Mouse (Mus musculus) stomach, postnatal 0 days (tissue): Measurements from ENCODE around the gene Slc15a4. TPM values are rescaled to one million over a fixed set of nuclear protein-coding genes. Genes with fewer than 3 reads are reported as not detected.

Experiments
- ATAC-seq: fragments of 200-750 bp; cut with Nextera tagmentation; 2 replicates; pipeline ENCODE4 v1.8.0; 2017; ENCODE audit not compliant: low FRiP score, low TSS enrichment
- DNase-seq: peaks from one replicate; pipeline ENCODE4 v3.0.0-alpha.2; 2016; ENCODE audit warnings: low spot score
- H3K27ac ChIP-seq: fragments of 300-500 bp; sonication (generic); replicated peaks from 2 replicates; pipeline ENCODE4 v1.5.1; 2014; ENCODE audit warnings: mild to moderate bottlenecking, control low read depth
- H3K27me3 ChIP-seq: fragments of 300-500 bp; sonication (generic); 2 replicates; pipeline ENCODE4 v1.6.1; 2014; ENCODE audit warnings: low read length; ENCODE audit not compliant: control insufficient read depth, insufficient read depth
- H3K36me3 ChIP-seq: fragments of 300-500 bp; sonication (generic); 2 replicates; pipeline ENCODE4 v1.6.1; 2014; ENCODE audit warnings: low read length, mixed read lengths; ENCODE audit not compliant: control insufficient read depth, insufficient read depth
- H3K4me1 ChIP-seq: fragments of 300-500 bp; sonication (generic); replicated peaks from 2 replicates; pipeline ENCODE4 v1.6.1; 2014; ENCODE audit warnings: antibody characterized with exemption; ENCODE audit not compliant: control insufficient read depth, insufficient read depth
- H3K4me2 ChIP-seq: fragments of 300-500 bp; sonication (generic); replicated peaks from 2 replicates; pipeline ENCODE4 v1.6.1; 2014; ENCODE audit warnings: low read depth, mild to moderate bottlenecking, control low read depth, moderate library complexity
- H3K4me3 ChIP-seq: fragments of 300-500 bp; sonication (generic); 2 replicates; pipeline ENCODE4 v1.5.1; 2014; ENCODE audit warnings: low read depth, low read length, control low read depth
- H3K9ac ChIP-seq: fragments of 300-500 bp; sonication (generic); 2 replicates; pipeline ENCODE4 v1.6.1; 2014; ENCODE audit warnings: mild to moderate bottlenecking, low read length, control low read depth, mixed read lengths
- H3K9me3 ChIP-seq: fragments of 300-500 bp; sonication (generic); 2 replicates; pipeline ENCODE4 v1.6.1; 2016; ENCODE audit warnings: low read length; ENCODE audit not compliant: control insufficient read depth
- CTCF ChIP-seq: IDR thresholded peaks from 2 replicates; pipeline ENCODE4 v1.5.1; 2016; ENCODE audit warnings: antibody characterized with exemption, low read depth, mild to moderate bottlenecking, moderate library complexity
- EP300 ChIP-seq: optimal IDR thresholded peaks from 2 replicates; pipeline ENCODE3; 2016; ENCODE audit warnings: antibody characterized with exemption
- WGBS: fragments of 180-500 bp; shearing (Covaris S2); extraction: QIAGEN DNeasy Blood & Tissue Kit; methylation state at CpG from one replicate; pipeline ENCODE4 v1.1.7; 2014; 5-methylcytosine and 5-hydroxymethylcytosine counted together
- polyA plus RNA-seq: library from polyadenylated mRNA; unstranded; fragments of >200 nt; fragmentation: Nextera tagmentation; extraction: Ambion mirVana; gene quantifications from 2 replicates; pipeline ENCODE4 v1.2.1, GENCODE M21; 2015

Slc15a4 gene
- polyA plus RNA-seq, 1 experiment from 2014 or later: 10.6 TPM

DNA sequence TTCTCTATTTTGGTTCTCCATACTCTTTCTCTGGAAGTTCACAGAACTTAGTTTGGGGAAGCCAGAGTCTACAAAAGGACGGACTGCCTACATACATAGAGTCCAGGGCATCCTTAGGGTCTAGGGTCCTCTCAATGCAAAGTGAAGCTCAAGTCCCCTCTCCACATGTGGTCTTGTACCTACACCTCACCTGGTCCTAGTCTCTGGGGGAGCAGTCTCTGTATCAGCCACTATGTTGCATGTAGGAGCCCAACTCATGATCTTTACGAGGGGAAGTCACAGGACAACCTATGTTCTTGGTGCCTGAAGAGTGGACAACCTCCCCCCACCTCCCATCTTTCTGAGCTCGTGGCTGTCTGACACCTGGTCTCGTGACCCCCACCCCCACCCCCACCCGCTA is 1.0 kb downstream of the Slc15a4 start:
- no peak overlapping the region for H3K27ac ChIP-seq
- no peaks in the 10 kb centered on the region for H3K27me3 ChIP-seq
- DNase-seq: no peak
- no peaks in the 10 kb centered on the region for H3K36me3 ChIP-seq
- 14% methylated on average over 5 of the region's 5 CpGs for WGBS
- no peaks in the 10 kb centered on the region for H3K4me1 ChIP-seq
- H3K4me3 ChIP-seq: no peak overlapping the region
- H3K4me2 ChIP-seq: peak overlapping the region; percentile 61; the same call in 1 of the 2 replicates
- TF ChIP-seq CTCF (no peak), EP300 (no peak)
- H3K9me3 ChIP-seq: no peaks in the 10 kb centered on the region
- no peak for ATAC-seq
- H3K9ac ChIP-seq: no peak overlapping the region

DNA sequence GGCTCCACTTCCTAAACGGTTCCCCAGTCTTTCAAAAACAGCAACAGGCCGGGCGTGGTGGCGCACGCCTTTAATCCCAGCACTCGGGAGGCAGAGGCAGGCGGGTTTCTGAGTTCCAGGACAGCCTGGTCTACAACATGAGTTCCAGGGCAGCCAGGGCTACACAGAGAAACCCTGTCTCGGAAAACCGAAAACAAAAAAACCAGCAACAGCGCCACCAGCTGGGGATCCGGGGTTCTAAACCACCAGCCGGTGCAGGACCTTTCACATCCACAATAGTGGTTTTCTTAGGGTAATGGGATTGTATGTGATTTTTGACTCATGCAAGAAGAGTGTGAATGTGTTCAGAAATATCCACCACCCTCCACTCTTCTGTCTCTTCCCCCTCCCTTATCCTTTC is 5.5 kb downstream of the Slc15a4 start:
- no peak overlapping the region for H3K4me3 ChIP-seq
- H3K4me2 ChIP-seq: no peak overlapping the region
- H3K36me3 ChIP-seq: no peaks in the 10 kb centered on the region
- no peak overlapping the region for H3K27ac ChIP-seq
- DNase-seq (no peak), ATAC-seq (no peak)
- H3K4me1 ChIP-seq: no peaks in the 10 kb centered on the region
- WGBS: 87% methylated on average over 12 of the region's 12 CpGs
- H3K9me3 ChIP-seq: no peaks in the 10 kb centered on the region
- no peak overlapping the region for H3K9ac ChIP-seq
- H3K27me3 ChIP-seq: no peaks in the 10 kb centered on the region
- TF ChIP-seq CTCF (no peak), EP300 (no peak)

DNA sequence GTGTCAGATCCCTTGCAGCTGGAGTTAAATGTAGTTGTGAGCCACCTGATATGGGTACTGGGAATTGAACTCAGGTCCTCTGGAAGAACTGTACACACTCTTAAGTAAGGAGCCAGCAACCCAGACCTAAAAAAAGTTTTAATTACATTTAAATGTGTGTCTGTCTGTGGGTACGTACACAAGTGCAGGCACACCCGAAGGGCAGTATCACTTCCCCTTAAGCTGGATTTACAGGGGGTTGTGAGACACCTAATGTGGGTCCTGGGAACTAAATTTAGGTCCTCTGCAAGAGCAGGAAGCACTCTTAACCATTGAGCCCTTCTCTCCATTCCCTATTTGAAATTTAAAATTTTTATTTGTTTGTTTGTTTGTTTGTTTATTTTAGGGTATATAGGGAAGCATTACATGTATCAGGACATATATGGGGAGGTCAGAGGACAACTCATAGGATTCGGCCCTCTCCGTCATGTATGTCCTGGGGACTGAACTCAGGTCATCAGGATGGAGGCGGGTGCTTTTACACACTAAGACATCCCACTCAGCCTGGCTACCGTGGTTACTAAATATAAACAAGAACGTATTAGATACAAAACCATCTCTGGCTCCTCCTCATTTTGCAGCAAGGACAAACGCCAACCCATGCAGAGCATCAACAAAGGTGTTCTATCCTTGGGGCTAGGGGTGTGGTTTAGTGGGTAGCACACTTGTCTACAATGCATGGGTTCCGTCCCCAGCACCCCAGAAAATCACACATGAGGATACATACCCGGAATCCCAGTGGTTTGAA is 8.1 kb downstream of the Slc15a4 start:
- H3K9ac ChIP-seq: no peak overlapping the region
- H3K27ac ChIP-seq: no peak overlapping the region
- TF ChIP-seq CTCF (no peak), EP300 (no peak)
- H3K4me3 ChIP-seq: no peak overlapping the region
- no peaks in the 10 kb centered on the region for H3K27me3 ChIP-seq
- DNase-seq (no peak), ATAC-seq (no peak)
- no peak overlapping the region for H3K4me2 ChIP-seq
- WGBS: 68% methylated on average over 10 of the region's 10 CpGs
- no peaks in the 10 kb centered on the region for H3K9me3 ChIP-seq
- no peaks in the 10 kb centered on the region for H3K4me1 ChIP-seq
- no peaks in the 10 kb centered on the region for H3K36me3 ChIP-seq

DNA sequence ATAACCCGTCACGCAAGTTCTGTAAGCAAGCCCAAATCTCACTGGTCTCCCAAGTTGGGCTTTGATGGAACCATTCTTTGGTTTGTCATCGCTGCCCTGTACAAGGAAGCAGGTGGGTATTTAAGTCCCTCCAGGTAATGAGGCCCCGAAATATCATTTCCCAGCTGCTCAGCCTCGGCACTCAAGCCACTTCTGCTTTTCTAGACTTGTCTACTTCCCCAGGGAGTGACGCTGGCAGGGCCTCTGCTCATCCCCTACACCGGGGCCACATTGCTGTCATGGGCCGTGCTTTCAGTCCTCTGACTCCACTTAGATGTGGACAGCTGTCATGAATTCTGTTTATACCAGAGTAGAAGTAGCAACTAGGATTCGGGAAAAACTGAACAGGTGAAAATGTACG is 11.6 kb downstream of the Slc15a4 start:
- no peaks in the 10 kb centered on the region for H3K36me3 ChIP-seq
- H3K9ac ChIP-seq: no peak overlapping the region
- no peak overlapping the region for H3K4me3 ChIP-seq
- H3K27ac ChIP-seq: no peak overlapping the region
- WGBS: 75% methylated on average over 10 of the region's 10 CpGs
- no peaks in the 10 kb centered on the region for H3K9me3 ChIP-seq
- H3K4me2 ChIP-seq: no peak overlapping the region
- DNase-seq (no peak), ATAC-seq (no peak)
- no peak for TF ChIP-seq EP300
- TF ChIP-seq CTCF: no peak
- H3K4me1 ChIP-seq: peaks cover 4% of the 10 kb centered on the region; the same call in 1 of the 2 replicates
- no peaks in the 10 kb centered on the region for H3K27me3 ChIP-seq

DNA sequence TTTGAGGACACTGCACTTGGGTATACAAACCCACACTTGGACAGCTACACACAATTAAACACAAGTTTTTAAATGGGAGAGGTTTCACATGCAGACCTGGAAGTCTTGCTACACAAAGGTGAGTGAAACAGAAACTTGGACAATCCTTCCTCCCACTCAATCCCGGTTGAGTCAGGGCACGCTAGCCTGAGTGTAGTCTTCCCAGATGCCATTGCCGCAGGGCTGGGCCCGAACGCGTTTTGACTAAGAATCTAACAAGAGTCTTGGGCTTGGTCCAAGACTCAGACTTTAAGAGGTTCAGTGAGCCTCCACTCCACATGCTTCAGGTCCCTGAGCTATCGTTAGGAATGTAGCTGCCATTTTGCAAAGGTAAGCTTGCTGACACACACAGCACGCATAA is 12.3 kb downstream of the Slc15a4 start:
- Histone ChIP-seq H3K4me3 (no peak overlapping the region), H3K36me3 (no peaks in the 10 kb centered on the region), H3K9me3 (no peaks in the 10 kb centered on the region), H3K4me2 (no peak overlapping the region), H3K27ac (no peak overlapping the region), H3K4me1 (peaks cover 7% of the 10 kb centered on the region; the same call in 1 of the 2 replicates), H3K9ac (no peak overlapping the region), H3K27me3 (no peaks in the 10 kb centered on the region)
- ATAC-seq: no peak
- TF ChIP-seq CTCF: no peak
- no peak for TF ChIP-seq EP300
- 72% methylated on average over 8 of the region's 8 CpGs for WGBS
- DNase-seq: no peak

DNA sequence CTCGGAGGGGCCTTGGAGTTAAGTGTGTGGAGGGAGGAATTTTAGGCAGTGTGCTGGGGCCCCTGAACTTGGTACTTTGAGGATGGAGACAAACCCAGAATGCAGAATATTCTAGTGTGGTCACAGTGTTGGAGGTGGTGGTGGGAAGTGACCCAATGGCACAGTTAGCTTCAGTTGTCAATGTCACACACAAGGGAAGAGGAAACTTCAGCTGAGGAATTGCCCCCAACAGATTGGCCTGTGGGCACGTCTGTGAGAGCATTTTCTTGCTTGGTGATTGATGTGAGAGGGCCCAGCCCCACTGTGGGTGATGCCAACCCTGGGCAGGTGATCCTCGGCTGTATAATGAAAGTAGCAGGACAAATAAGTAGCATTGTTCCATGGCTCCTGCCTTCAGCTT is 13.9 kb downstream of the Slc15a4 start:
- no peak for TF ChIP-seq EP300
- no peak for TF ChIP-seq CTCF
- no peaks in the 10 kb centered on the region for H3K36me3 ChIP-seq
- H3K27me3 ChIP-seq: no peaks in the 10 kb centered on the region
- peaks cover 9% of the 10 kb centered on the region; the same call in 1 of the 2 replicates for H3K4me1 ChIP-seq
- no peaks in the 10 kb centered on the region for H3K9me3 ChIP-seq
- H3K27ac ChIP-seq: no peak overlapping the region
- H3K4me2 ChIP-seq: no peak overlapping the region
- no peak overlapping the region for H3K4me3 ChIP-seq
- DNase-seq (no peak), ATAC-seq (no peak)
- 73% methylated on average over 3 of the region's 3 CpGs for WGBS
- H3K9ac ChIP-seq: no peak overlapping the region
